Mouse (Mus musculus): ENCODE measurements at regions not wholly inside any gene's neighbourhood (a gene's known extent, or its start where the extent isn't known, plus 50 kb on each side); places are given as distances from the start of the nearest gene placed in this dataset.

- Histone ChIP-seq H3K36me3 (replicated peaks; ENCODE audit: low read length) (no peaks in the 10 kb centered on the region), H3K4me3 (replicated peaks) (peak overlapping the region; percentile 54), H3K27me3 (replicated peaks) (peaks cover 53% of the 10 kb centered on the region), H3K9me3 (peaks cover 5% of the 10 kb centered on the region; the same call in 1 of the 2 replicates), H3K4me1 (peaks cover 39% of the 10 kb centered on the region)
- TF ChIP-seq FLI1 (IDR thresholded peaks at IDR 0.05; ENCODE audit: low read length): no peak
These were observed 98.5 kb upstream of the Wnt4 start for GRCm38 (mm10) chr4:137178833-137179232.

DNA sequence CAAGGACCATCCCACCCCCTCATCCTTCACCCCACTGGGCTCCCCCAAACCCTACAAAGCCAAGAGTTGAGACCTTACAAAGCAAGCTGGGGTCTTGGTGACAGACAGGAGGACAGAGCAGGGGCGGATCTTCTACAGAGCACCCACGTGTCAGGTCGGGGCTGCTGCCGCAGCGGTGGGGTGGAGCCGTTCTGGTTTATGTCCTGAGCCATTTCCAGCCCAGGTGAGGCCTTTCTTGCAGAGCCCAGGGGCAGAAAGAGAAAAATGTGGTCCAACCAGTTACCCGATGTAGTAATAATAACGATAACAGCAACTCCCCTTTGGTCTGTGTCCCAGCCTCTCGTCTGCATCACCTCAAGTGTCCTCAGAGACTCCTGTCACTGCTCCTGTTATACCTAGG lies 112.4 kb upstream of the Wnt4 start:
- Histone ChIP-seq H3K9me3 (peaks cover 13% of the 10 kb centered on the region), H3K27me3 (replicated peaks) (peaks cover 81% of the 10 kb centered on the region), H3K4me1 (peaks cover 8% of the 10 kb centered on the region; the same call in 1 of the 2 replicates), H3K36me3 (replicated peaks; ENCODE audit: low read length) (no peaks in the 10 kb centered on the region), H3K4me3 (replicated peaks) (peak overlapping the region; percentile 73)
- TF ChIP-seq GATA1 (IDR thresholded peaks at IDR 0.05; ENCODE audit: borderline replicate concordance, low read length) (no peak), FLI1 (IDR thresholded peaks at IDR 0.05; ENCODE audit: low read length) (no peak)

GRCm38 (mm10) chr4:137164429-137164828 lies 112.9 kb upstream of the Wnt4 start:
- Histone ChIP-seq H3K9me3 (peaks cover 13% of the 10 kb centered on the region), H3K27me3 (replicated peaks) (peaks cover 86% of the 10 kb centered on the region), H3K4me1 (peaks cover 8% of the 10 kb centered on the region; the same call in 1 of the 2 replicates), H3K4me3 (replicated peaks) (peak overlapping the region; percentile 73), H3K36me3 (replicated peaks; ENCODE audit: low read length) (no peaks in the 10 kb centered on the region)
- no peak for TF ChIP-seq FLI1 (IDR thresholded peaks at IDR 0.05; ENCODE audit: low read length)
- no peak for TF ChIP-seq GATA1 (IDR thresholded peaks at IDR 0.05; ENCODE audit: borderline replicate concordance, low read length)

DNA sequence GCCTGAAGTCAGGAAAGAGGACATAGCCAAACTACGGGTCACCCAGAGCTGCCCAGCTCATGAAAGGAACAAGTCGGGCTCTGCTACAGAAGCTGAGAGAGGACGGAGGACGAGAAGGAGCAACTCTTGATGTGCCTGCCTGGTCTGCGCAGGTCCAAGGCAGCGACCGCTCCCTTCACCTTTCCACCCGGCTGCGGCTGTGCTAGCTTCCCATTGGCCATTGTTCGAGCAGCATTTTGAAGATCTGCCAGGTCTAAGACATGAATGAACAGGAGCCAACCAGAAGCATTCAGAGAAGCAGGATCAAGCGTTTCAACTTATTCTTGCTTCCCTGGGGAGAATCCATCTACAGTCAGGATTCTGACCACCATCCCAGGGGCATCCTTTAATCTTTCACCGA lies 113.3 kb upstream of the Wnt4 start:
- no peak for TF ChIP-seq FLI1 (IDR thresholded peaks at IDR 0.05; ENCODE audit: low read length)
- TF ChIP-seq GATA1 (IDR thresholded peaks at IDR 0.05; ENCODE audit: borderline replicate concordance, low read length): no peak
- H3K27me3 ChIP-seq (replicated peaks): peaks cover 83% of the 10 kb centered on the region
- H3K36me3 ChIP-seq (replicated peaks; ENCODE audit: low read length): no peaks in the 10 kb centered on the region

GRCm38 (mm10) chr4:137160526-137160925 lies 111.9 kb upstream of the Zbtb40 start:
- TF ChIP-seq FLI1 (IDR thresholded peaks at IDR 0.05; ENCODE audit: low read length) (no peak), GATA1 (IDR thresholded peaks at IDR 0.05; ENCODE audit: borderline replicate concordance, low read length) (no peak)
- Histone ChIP-seq H3K4me1 (peaks cover 8% of the 10 kb centered on the region; the same call in 1 of the 2 replicates), H3K36me3 (replicated peaks; ENCODE audit: low read length) (no peaks in the 10 kb centered on the region), H3K9me3 (peaks cover under 1% of the 10 kb centered on the region; the same call in 1 of the 2 replicates), H3K27me3 (replicated peaks) (peaks cover 90% of the 10 kb centered on the region), H3K4me3 (replicated peaks) (no peak overlapping the region)

More for the DNA sequence above, 113.3 kb upstream of the Wnt4 start:
- H3K4me1 ChIP-seq: peaks cover 8% of the 10 kb centered on the region; the same call in 1 of the 2 replicates
- H3K9me3 ChIP-seq: peaks cover 13% of the 10 kb centered on the region
- no peak overlapping the region for H3K4me3 ChIP-seq (replicated peaks)

- no peak for TF ChIP-seq FLI1 (IDR thresholded peaks at IDR 0.05; ENCODE audit: low read length)
- no peak for TF ChIP-seq GATA1 (IDR thresholded peaks at IDR 0.05; ENCODE audit: borderline replicate concordance, low read length)
- peaks cover 89% of the 10 kb centered on the region for H3K27me3 ChIP-seq (replicated peaks)
These were observed 109.6 kb upstream of the Zbtb40 start for GRCm38 (mm10) chr4:137158201-137158600.

DNA sequence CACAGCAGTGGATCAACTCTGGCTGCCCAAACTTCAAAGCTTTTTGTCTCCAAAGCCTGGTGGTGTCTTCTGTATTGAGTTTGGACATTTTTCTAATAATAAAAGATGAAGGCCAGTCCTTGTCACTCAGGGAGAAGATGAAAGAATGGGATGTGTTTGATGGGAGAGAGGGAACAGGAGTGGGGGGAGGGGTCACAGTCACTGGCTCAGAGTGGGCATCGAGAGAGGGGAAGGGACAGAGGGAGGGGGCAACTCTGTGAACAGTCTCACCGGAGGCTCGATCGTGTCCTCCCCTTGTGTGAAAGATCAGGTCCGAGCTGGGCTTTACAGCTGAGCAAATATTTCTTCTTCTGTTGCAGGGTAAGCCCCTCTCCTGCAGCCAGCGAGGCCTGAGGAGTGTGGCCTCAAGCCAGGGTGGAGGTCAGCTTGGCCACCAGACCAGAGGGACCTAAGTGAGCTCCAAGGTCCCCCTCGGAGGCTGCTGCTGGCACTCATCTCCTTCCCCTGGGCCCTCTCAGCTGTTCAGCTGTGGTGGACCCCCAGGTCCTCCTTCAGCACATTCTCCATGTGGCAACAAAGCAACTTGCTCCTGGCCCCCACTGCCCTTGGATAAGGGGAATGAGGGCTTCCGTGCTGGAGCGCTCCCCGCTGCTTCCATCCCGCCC lies 108.0 kb upstream of the Zbtb40 start:
- Histone ChIP-seq H3K4me3 (replicated peaks) (no peak overlapping the region), H3K27me3 (replicated peaks) (peaks cover 80% of the 10 kb centered on the region), H3K4me1 (no peaks in the 10 kb centered on the region; the same call in 1 of the 2 replicates), H3K36me3 (replicated peaks; ENCODE audit: low read length) (no peaks in the 10 kb centered on the region), H3K9me3 (peaks cover 19% of the 10 kb centered on the region)
- TF ChIP-seq GATA1 (IDR thresholded peaks at IDR 0.05; ENCODE audit: borderline replicate concordance, low read length): no peak
- no peak for TF ChIP-seq FLI1 (IDR thresholded peaks at IDR 0.05; ENCODE audit: low read length)

More at GRCm38 (mm10) chr4:137158201-137158600, 109.6 kb upstream of the Zbtb40 start:
- Histone ChIP-seq H3K4me1 (no peaks in the 10 kb centered on the region; the same call in 1 of the 2 replicates), H3K4me3 (replicated peaks) (no peak overlapping the region), H3K9me3 (peaks cover 8% of the 10 kb centered on the region), H3K36me3 (replicated peaks; ENCODE audit: low read length) (no peaks in the 10 kb centered on the region)

DNA sequence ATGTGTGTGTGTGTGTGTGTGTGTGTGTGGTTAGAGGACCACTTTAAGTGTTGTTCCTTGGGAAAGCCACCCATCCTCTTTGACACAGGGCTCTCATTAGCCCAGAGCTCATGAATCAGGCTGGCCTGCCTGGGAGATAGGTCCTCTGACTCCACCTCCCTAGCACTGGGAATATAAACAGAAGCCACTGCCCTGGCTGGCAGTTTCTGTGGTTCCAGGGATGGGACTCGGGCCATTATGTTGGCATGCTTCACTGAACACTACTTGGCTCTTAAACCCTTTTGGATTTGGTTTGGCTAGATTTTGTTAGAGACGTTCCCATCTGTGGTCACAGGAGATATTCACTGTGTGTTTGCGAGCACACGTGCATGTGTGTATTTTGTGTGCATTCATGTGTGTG lies 100.2 kb upstream of the Zbtb40 start:
- Histone ChIP-seq H3K9me3 (peaks cover 26% of the 10 kb centered on the region), H3K36me3 (replicated peaks; ENCODE audit: low read length) (no peaks in the 10 kb centered on the region), H3K27me3 (replicated peaks) (peaks cover 38% of the 10 kb centered on the region), H3K4me1 (no peaks in the 10 kb centered on the region), H3K4me3 (replicated peaks) (no peak overlapping the region)
- no peak for TF ChIP-seq FLI1 (IDR thresholded peaks at IDR 0.05; ENCODE audit: low read length)
- no peak for TF ChIP-seq GATA1 (IDR thresholded peaks at IDR 0.05; ENCODE audit: borderline replicate concordance, low read length)

DNA sequence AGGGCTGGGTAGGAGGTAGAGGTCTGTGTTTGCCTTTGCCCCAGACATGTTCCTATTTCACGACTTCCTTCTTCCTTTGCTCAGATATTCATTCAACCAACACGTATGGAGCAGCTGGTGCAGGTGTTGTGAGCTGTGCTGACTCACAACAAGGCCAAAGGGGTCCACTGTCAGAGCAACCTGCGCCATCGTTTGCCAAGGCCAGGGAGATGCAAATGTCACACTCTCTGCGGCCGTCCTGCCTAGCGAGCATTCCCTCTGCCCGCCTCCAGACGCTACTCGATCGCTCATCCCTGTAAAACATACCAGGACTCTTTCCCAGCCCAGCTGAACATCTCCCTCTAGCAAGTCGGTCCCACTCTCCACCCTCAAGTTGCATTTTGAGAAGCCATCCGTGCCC lies 99.2 kb upstream of the Zbtb40 start:
- no peak for TF ChIP-seq FLI1 (IDR thresholded peaks at IDR 0.05; ENCODE audit: low read length)
- no peak for TF ChIP-seq GATA1 (IDR thresholded peaks at IDR 0.05; ENCODE audit: borderline replicate concordance, low read length)

DNA sequence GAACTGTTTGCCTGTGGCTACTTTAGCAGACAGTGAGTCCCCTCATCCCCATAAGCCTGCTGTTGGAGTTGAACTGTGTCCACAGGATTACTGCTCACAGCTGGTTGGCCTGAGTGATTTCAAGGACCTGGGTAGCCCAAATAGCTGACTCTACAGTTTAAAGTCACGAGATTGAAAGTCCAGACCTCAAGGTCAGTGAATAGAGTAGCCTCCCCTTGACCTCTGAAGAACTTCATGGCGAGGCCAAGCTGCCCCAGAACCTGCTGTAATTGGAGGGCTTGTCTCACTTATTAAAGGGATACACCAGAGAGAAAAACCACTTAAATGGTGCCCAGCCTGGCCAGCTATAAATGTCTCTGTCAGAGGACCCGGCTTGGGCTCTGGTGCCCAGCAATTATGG lies 97.7 kb upstream of the Zbtb40 start:
- Histone ChIP-seq H3K4me1 (no peaks in the 10 kb centered on the region), H3K36me3 (replicated peaks; ENCODE audit: low read length) (no peaks in the 10 kb centered on the region), H3K27me3 (replicated peaks) (peaks cover 47% of the 10 kb centered on the region), H3K9me3 (peaks cover 7% of the 10 kb centered on the region), H3K4me3 (replicated peaks) (no peak overlapping the region)
- TF ChIP-seq GATA1 (IDR thresholded peaks at IDR 0.05; ENCODE audit: borderline replicate concordance, low read length) (no peak), FLI1 (IDR thresholded peaks at IDR 0.05; ENCODE audit: low read length) (no peak)

More for the DNA sequence above, 99.2 kb upstream of the Zbtb40 start:
- Histone ChIP-seq H3K4me1 (no peaks in the 10 kb centered on the region), H3K9me3 (peaks cover 20% of the 10 kb centered on the region), H3K4me3 (replicated peaks) (no peak overlapping the region), H3K27me3 (replicated peaks) (peaks cover 41% of the 10 kb centered on the region), H3K36me3 (replicated peaks; ENCODE audit: low read length) (no peaks in the 10 kb centered on the region)

All from megakaryocyte, embryonic 14.5 days (primary cell).